Mouse (Mus musculus) liver, embryonic 15.5 days (tissue): ENCODE results near the gene Mlst8. TPM values are rescaled to one million over a fixed set of nuclear protein-coding genes. Genes with fewer than 3 reads are reported as not detected.
A peak's percentile ranks its signal among the peaks of the same experiment; 100 is the strongest.

Experiments
- ATAC-seq: fragments of 200-750 bp; cut with Nextera tagmentation; 2 replicates; pipeline ENCODE4 v1.8.0; 2017; ENCODE audit warnings: moderate number of reproducible peaks, mild to moderate bottlenecking, moderate library complexity; ENCODE audit not compliant: insufficient read depth
- H3K27ac ChIP-seq: fragments of 300-500 bp; sonication (generic); replicated peaks from 2 replicates; pipeline ENCODE4 v1.5.1; 2015; ENCODE audit warnings: mild to moderate bottlenecking, inconsistent platforms
- H3K27me3 ChIP-seq: fragments of 300-500 bp; sonication (generic); 2 replicates; pipeline ENCODE4 v1.6.1; 2015; ENCODE audit warnings: mild to moderate bottlenecking, inconsistent platforms
- H3K36me3 ChIP-seq: fragments of 300-500 bp; sonication (generic); replicated peaks from 2 replicates; pipeline ENCODE4 v1.6.1; 2015; ENCODE audit warnings: moderate library complexity, mild to moderate bottlenecking, inconsistent platforms
- H3K4me1 ChIP-seq: fragments of 300-500 bp; sonication (generic); replicated peaks from 2 replicates; pipeline ENCODE4 v1.6.1; 2015; ENCODE audit warnings: inconsistent platforms
- H3K4me2 ChIP-seq: fragments of 300-500 bp; sonication (generic); 2 replicates; pipeline ENCODE4 v1.6.1; 2015; ENCODE audit warnings: moderate library complexity, mild to moderate bottlenecking, inconsistent platforms
- H3K4me3 ChIP-seq: fragments of 300-500 bp; sonication (generic); replicated peaks from 2 replicates; pipeline ENCODE4 v1.5.1; 2015; ENCODE audit warnings: mild to moderate bottlenecking, inconsistent platforms
- H3K9ac ChIP-seq: fragments of 300-500 bp; sonication (generic); 2 replicates; pipeline ENCODE4 v1.6.1; 2015; ENCODE audit warnings: moderate library complexity, mild to moderate bottlenecking, inconsistent platforms
- H3K9me3 ChIP-seq: fragments of 300-500 bp; sonication (generic); replicated peaks from 2 replicates; pipeline ENCODE4 v1.6.1; 2016; ENCODE audit warnings: inconsistent platforms
- WGBS: fragments of 180-500 bp; shearing (Covaris S2); methylation state at CpG from one replicate; pipeline ENCODE4 v1.1.7; 2015; ENCODE audit warnings: mixed read lengths; ENCODE audit not compliant: insufficient replicate concordance; 5-methylcytosine and 5-hydroxymethylcytosine counted together
- polyA plus RNA-seq: library from polyadenylated mRNA; unstranded; fragments of >200 nt; fragmentation: Nextera tagmentation; extraction: Ambion mirVana; gene quantifications from 2 replicates; pipeline ENCODE4 v1.2.1, GENCODE M21; 2015

Mlst8 gene
- polyA plus RNA-seq, 1 experiment from 2014 or later, result 12.0 TPM

DNA sequence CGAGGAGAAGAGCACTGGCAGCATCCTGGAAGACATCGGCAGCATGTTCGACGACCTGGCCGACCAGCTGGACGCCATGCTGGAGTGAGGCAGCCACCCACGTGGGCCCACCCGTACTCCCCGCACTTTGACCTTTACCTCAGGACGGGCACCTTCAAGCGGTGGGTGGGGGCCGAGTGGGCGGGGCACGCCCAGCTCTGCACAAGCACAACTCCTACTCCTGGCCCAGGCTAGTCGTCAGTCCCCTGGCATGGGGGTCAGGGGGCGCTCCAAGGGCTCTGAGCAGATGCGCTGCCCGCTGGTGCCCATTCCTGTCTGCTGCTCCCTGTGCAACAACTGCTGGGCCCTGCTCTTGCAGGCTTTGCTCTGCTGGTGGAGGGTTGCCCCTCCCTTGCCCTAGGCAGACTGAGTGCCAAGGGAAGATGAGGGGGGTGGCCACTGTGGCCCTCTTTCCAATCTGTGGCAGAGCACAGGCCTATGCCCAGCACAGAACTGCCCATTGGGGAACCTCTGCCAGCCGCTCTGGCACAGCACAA lies 28.3 kb upstream of the Mlst8 start:
- Histone ChIP-seq H3K4me1 (peaks cover 18% of the 10 kb centered on the region), H3K9me3 (no peaks in the 10 kb centered on the region), H3K36me3 (peaks cover 46% of the 10 kb centered on the region), H3K4me2 (peak overlapping the region; percentile 52), H3K27ac (no peak overlapping the region), H3K27me3 (no peaks in the 10 kb centered on the region), H3K4me3 (peak overlapping the region; percentile 9; the same call in 1 of the 2 replicates), H3K9ac (no peak overlapping the region)
- WGBS, result 59% methylated on average over 19 of the region's 19 CpGs
- peak; percentile 22; the same call in 1 of the 2 replicates for ATAC-seq

- no peak for ATAC-seq
- Histone ChIP-seq H3K4me2 (peak overlapping the region; percentile 52), H3K9me3 (no peaks in the 10 kb centered on the region), H3K36me3 (peaks cover 39% of the 10 kb centered on the region), H3K27ac (no peak overlapping the region), H3K4me1 (peaks cover 18% of the 10 kb centered on the region), H3K9ac (no peak overlapping the region), H3K27me3 (no peaks in the 10 kb centered on the region), H3K4me3 (peak overlapping the region; percentile 9; the same call in 1 of the 2 replicates)
- 36% methylated on average over 36 of the region's 36 CpGs for WGBS
Observed at GRCm38 (mm10) chr17:24506332-24507070, 27.6 kb upstream of the Mlst8 start.

DNA sequence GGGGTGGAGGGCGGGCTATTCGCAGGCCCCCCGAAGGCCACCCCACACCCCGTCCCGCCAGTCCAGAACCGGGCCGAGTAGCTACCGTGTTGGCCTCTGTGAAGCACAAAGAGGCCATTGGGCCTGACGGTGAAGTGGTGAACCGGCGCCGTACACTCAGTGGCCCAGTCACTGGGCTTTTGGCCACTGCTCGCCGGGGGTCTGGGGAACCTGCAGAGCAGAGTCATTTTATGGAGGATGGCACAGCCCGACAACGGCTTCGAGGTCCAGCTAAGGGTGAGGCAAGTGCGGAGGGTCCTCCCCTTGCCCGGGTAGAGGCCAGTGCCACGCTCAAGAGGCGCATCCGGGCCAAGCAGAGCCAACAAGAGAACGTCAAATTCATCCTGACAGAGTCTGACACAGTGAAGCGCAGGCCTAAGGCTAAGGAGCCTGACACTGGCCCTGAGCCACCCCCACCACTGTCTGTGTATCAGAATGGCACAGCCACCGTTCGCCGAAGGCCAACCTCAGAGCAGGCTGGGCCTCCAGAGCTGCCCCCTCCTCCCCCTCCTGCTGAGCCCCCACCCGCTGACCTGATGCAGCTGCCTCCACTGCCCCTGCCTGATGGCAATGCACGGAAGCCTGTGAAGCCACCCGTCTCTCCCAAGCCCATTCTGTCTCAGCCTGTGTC lies 26.5 kb upstream of the Mlst8 start:
- no peak for ATAC-seq
- H3K4me1 ChIP-seq, result peaks cover 18% of the 10 kb centered on the region
- H3K27me3 ChIP-seq, result no peaks in the 10 kb centered on the region; the same call in 1 of the 2 replicates
- peaks cover 28% of the 10 kb centered on the region for H3K36me3 ChIP-seq
- 83% methylated on average over 30 of the region's 30 CpGs for WGBS
- no peak overlapping the region for H3K9ac ChIP-seq
- no peak overlapping the region for H3K4me3 ChIP-seq
- H3K9me3 ChIP-seq, result no peaks in the 10 kb centered on the region
- H3K4me2 ChIP-seq, result no peak overlapping the region
- no peak overlapping the region for H3K27ac ChIP-seq

GRCm38 (mm10) chr17:24504085-24504484 lies 25.2 kb upstream of the Mlst8 start:
- peaks cover 15% of the 10 kb centered on the region for H3K36me3 ChIP-seq
- no peak overlapping the region for H3K4me2 ChIP-seq
- H3K4me1 ChIP-seq, result peaks cover 18% of the 10 kb centered on the region
- no peak for ATAC-seq
- no peak overlapping the region for H3K9ac ChIP-seq
- H3K27me3 ChIP-seq, result no peaks in the 10 kb centered on the region; the same call in 1 of the 2 replicates
- no peaks in the 10 kb centered on the region for H3K9me3 ChIP-seq
- H3K27ac ChIP-seq, result no peak overlapping the region
- WGBS, result 81% methylated on average over 10 of the region's 10 CpGs
- no peak overlapping the region for H3K4me3 ChIP-seq

- ATAC-seq, result no peak
- 37% methylated on average over 11 of the region's 11 CpGs for WGBS
- H3K9me3 ChIP-seq, result no peaks in the 10 kb centered on the region
- H3K4me1 ChIP-seq, result peaks cover 12% of the 10 kb centered on the region
- no peak overlapping the region for H3K9ac ChIP-seq
- H3K36me3 ChIP-seq, result no peaks in the 10 kb centered on the region
- no peaks in the 10 kb centered on the region; the same call in 1 of the 2 replicates for H3K27me3 ChIP-seq
- H3K4me3 ChIP-seq, result no peak overlapping the region
- no peak overlapping the region for H3K27ac ChIP-seq
- H3K4me2 ChIP-seq, result no peak overlapping the region
Observed at GRCm38 (mm10) chr17:24502208-24502607, 23.3 kb upstream of the Mlst8 start.

GRCm38 (mm10) chr17:24496026-24496425 lies 17.1 kb upstream of the Mlst8 start:
- H3K9ac ChIP-seq, result no peak overlapping the region
- H3K9me3 ChIP-seq, result no peaks in the 10 kb centered on the region
- no peaks in the 10 kb centered on the region for H3K4me1 ChIP-seq
- H3K4me3 ChIP-seq, result no peak overlapping the region
- no peaks in the 10 kb centered on the region for H3K36me3 ChIP-seq
- peaks cover 20% of the 10 kb centered on the region for H3K27me3 ChIP-seq
- H3K27ac ChIP-seq, result no peak overlapping the region
- H3K4me2 ChIP-seq, result no peak overlapping the region
- ATAC-seq, result no peak
- WGBS, result 50% methylated on average over 1 of the region's 1 CpGs

- no peak overlapping the region for H3K27ac ChIP-seq
- WGBS, result 58% methylated on average over 3 of the region's 3 CpGs
- H3K4me2 ChIP-seq, result no peak overlapping the region
- H3K9ac ChIP-seq, result no peak overlapping the region
- ATAC-seq, result no peak
- H3K4me3 ChIP-seq, result no peak overlapping the region
- H3K36me3 ChIP-seq, result no peaks in the 10 kb centered on the region
- H3K9me3 ChIP-seq, result no peaks in the 10 kb centered on the region
- H3K4me1 ChIP-seq, result no peaks in the 10 kb centered on the region
- H3K27me3 ChIP-seq, result peaks cover 25% of the 10 kb centered on the region
Observed at GRCm38 (mm10) chr17:24495443-24495842, 16.6 kb upstream of the Mlst8 start.

DNA sequence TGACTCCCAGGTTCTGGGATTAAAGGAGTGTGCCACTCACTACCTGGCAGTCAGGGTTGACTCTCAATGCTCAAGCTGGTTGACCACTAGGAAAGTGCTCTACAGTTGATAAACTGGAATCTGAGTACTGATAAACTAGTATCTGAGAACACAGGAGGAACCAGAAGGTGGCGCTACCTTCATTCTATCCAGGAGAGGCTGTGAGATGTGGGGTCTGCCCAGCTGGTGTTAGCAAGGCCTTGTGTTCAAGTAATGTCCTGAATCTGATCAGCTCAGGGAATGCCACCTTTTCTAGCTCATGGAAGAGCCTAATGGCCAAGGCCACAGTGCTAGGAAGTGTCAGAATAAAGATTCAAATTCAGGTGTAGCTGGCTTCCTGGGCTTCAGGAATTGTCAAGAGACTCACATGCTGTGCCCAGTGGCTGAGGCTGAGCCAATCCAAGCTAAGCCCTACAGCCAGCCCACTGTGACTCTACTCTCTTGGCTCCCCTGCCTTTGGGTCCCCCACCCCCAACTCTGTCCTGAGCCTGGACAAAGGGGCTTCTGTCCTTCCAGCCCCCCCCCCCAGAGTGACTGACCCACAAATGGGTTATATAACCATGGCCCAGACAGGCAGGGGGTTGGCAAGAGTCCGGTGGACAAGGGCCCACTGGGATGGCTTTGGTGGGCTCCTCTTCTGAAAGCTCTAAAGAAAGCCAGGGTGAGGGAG lies 15.9 kb upstream of the Mlst8 start:
- H3K9me3 ChIP-seq, result no peaks in the 10 kb centered on the region
- 30% methylated on average over 2 of the region's 2 CpGs for WGBS
- no peak overlapping the region for H3K27ac ChIP-seq
- ATAC-seq, result no peak
- no peak overlapping the region for H3K4me2 ChIP-seq
- no peak overlapping the region for H3K4me3 ChIP-seq
- no peak overlapping the region for H3K9ac ChIP-seq
- H3K27me3 ChIP-seq, result peaks cover 32% of the 10 kb centered on the region
- H3K4me1 ChIP-seq, result no peaks in the 10 kb centered on the region
- no peaks in the 10 kb centered on the region for H3K36me3 ChIP-seq

- H3K36me3 ChIP-seq, result no peaks in the 10 kb centered on the region
- peaks cover 73% of the 10 kb centered on the region for H3K27me3 ChIP-seq
- no peak overlapping the region for H3K27ac ChIP-seq
- H3K4me3 ChIP-seq, result no peak overlapping the region
- no peak overlapping the region for H3K4me2 ChIP-seq
- no peaks in the 10 kb centered on the region for H3K9me3 ChIP-seq
- 55% methylated on average over 4 of the region's 4 CpGs for WGBS
- peaks cover 14% of the 10 kb centered on the region for H3K4me1 ChIP-seq
- no peak overlapping the region for H3K9ac ChIP-seq
- no peak for ATAC-seq
Observed at GRCm38 (mm10) chr17:24490399-24490798, 11.5 kb upstream of the Mlst8 start.

- peaks cover 81% of the 10 kb centered on the region for H3K27me3 ChIP-seq
- no peak overlapping the region for H3K9ac ChIP-seq
- H3K36me3 ChIP-seq, result no peaks in the 10 kb centered on the region
- H3K9me3 ChIP-seq, result no peaks in the 10 kb centered on the region
- H3K4me1 ChIP-seq, result peaks cover 17% of the 10 kb centered on the region
- WGBS, result 21% methylated on average over 19 of the region's 19 CpGs
- H3K27ac ChIP-seq, result no peak overlapping the region
- peak overlapping the region; percentile 51 for H3K4me3 ChIP-seq
- peak overlapping the region; percentile 76 for H3K4me2 ChIP-seq
- ATAC-seq, result no peak
Observed at GRCm38 (mm10) chr17:24489265-24490030, 10.6 kb upstream of the Mlst8 start.
